Mouse (Mus musculus) liver, embryonic 14.5 days (tissue): Measurements from ENCODE around the gene Exosc9. TPM values are rescaled to one million over a fixed set of nuclear protein-coding genes. Genes with fewer than 3 reads are reported as not detected.

Experiments used
- ATAC-seq: fragments of 200-750 bp; cut with Nextera tagmentation; 2 replicates; pipeline ENCODE4 v1.8.0; 2017; ENCODE audit warnings: moderate number of reproducible peaks, mild to moderate bottlenecking, moderate library complexity; ENCODE audit not compliant: insufficient read depth
- DNase-seq, 3 experiments: peaks; one replicate each; pipeline ENCODE4 v3.0.0-alpha.2; 2012 to 2013; ENCODE audit warnings: low read depth in 3 of 3, low spot score in 3 of 3
- H3K27ac ChIP-seq: fragments of 300-500 bp; sonication (generic); 2 replicates; pipeline ENCODE4 v1.5.1; 2014; ENCODE audit warnings: moderate library complexity, mild to moderate bottlenecking, control low read depth, inconsistent platforms
- H3K27me3 ChIP-seq: fragments of 300-500 bp; sonication (generic); 2 replicates; pipeline ENCODE4 v1.6.1; 2014; ENCODE audit warnings: mild to moderate bottlenecking, low read length, moderate library complexity; ENCODE audit not compliant: control insufficient read depth, insufficient read depth
- H3K36me3 ChIP-seq: fragments of 300-500 bp; sonication (generic); replicated peaks from 2 replicates; pipeline ENCODE4 v1.6.1; 2014; ENCODE audit warnings: low read depth; ENCODE audit not compliant: control insufficient read depth, insufficient read depth
- H3K4me1 ChIP-seq, 2 experiments: fragments of 200-500 bp in 1 of 2; fragments of 300-500 bp in 1 of 2; sonication (generic) in 1 of 2; replicated peaks; 2 replicates each; pipeline ENCODE4 v1.6.1; 2012 to 2014; ENCODE audit warnings: antibody characterized with exemption in 1 of 2, inconsistent platforms in 1 of 2, low read length in 1 of 2; ENCODE audit not compliant: control insufficient read depth in 2 of 2, insufficient read depth in 2 of 2
- H3K4me2 ChIP-seq: fragments of 300-500 bp; sonication (generic); 2 replicates; pipeline ENCODE4 v1.6.1; 2014; ENCODE audit warnings: low read depth, mild to moderate bottlenecking, control low read depth, moderate library complexity
- H3K4me3 ChIP-seq, 2 experiments: fragments of 200-500 bp in 1 of 2; fragments of 300-500 bp in 1 of 2; sonication (generic) in 1 of 2; 2 replicates each; pipeline ENCODE4 v1.5.1; 2012 to 2014; ENCODE audit warnings: low read depth in 2 of 2, low read length in 2 of 2, mild to moderate bottlenecking in 2 of 2, control low read depth in 1 of 2, inconsistent platforms in 1 of 2, moderate library complexity in 1 of 2; ENCODE audit not compliant: insufficient read depth in 1 of 2
- H3K9ac ChIP-seq: fragments of 300-500 bp; sonication (generic); replicated peaks from 2 replicates; pipeline ENCODE4 v1.6.1; 2014; ENCODE audit warnings: mild to moderate bottlenecking, control low read depth, moderate library complexity
- H3K9me3 ChIP-seq: fragments of 300-500 bp; sonication (generic); 2 replicates; pipeline ENCODE4 v1.6.1; 2016; ENCODE audit warnings: low read length, mixed read lengths; ENCODE audit not compliant: control insufficient read depth
- CTCF ChIP-seq: IDR thresholded peaks from 2 replicates; pipeline ENCODE4 v1.5.1; 2016; ENCODE audit warnings: antibody characterized with exemption, low read depth, control low read depth
- EP300 ChIP-seq: IDR thresholded peaks from 2 replicates; pipeline ENCODE4 v1.6.1; 2016; ENCODE audit warnings: antibody characterized with exemption, low read depth
- WGBS: fragments of 180-500 bp; shearing (Covaris S2); extraction: QIAGEN DNeasy Blood & Tissue Kit; methylation state at CpG from one replicate; pipeline ENCODE4 v1.1.7; 2014; ENCODE audit not compliant: insufficient replicate concordance; 5-methylcytosine and 5-hydroxymethylcytosine counted together
- polyA plus RNA-seq, 2 experiments: library from polyadenylated mRNA; depleted of rRNA in 1 of 2; stranded (reverse) in 1 of 2; unstranded in 1 of 2; fragments of >200 nt; fragmentation: Nextera tagmentation in 1 of 2; extraction: Ambion mirVana in 1 of 2; gene quantifications; 2 replicates each; pipeline versions ENCODE4 v1.2.1 to v1.2.3; 2012 to 2014

Gene Exosc9
- polyA plus RNA-seq (2012; rRNA removed) (12.6 and 25.1 TPM in 2 replicates), polyA plus RNA-seq (2014; fragmentation: Nextera tagmentation; extraction: Ambion mirVana) (36.6 and 37.6 TPM in 2 replicates)

- under 1% methylated on average over 39 of the region's 39 CpGs for whole genome bisulfite sequencing
- no peaks in the 10 kb centered on the region for H3K9me3 ChIP-seq
- H3K9ac ChIP-seq, result peak within 1 kb of the TSS; percentile 86
- peak within 1 kb of the TSS; percentile 91 to 96 for H3K4me3 ChIP-seq
- H3K27me3 ChIP-seq, result no peaks in the 10 kb centered on the region
- peaks cover 4 to 8% of the 10 kb centered on the region in 2 experiments for H3K4me1 ChIP-seq
- peak; percentile 64 to 80 (median 65) for DNase-seq
- peak within 1 kb of the TSS; percentile 89 for H3K4me2 ChIP-seq
- TF ChIP-seq CTCF, result no peak
- TF ChIP-seq EP300, result no peak
- H3K36me3 ChIP-seq, result peaks cover 23% of the 10 kb centered on the region
- peak; percentile 94 for ATAC-seq
- H3K27ac ChIP-seq, result no peak within 1 kb of the TSS
Observed at GRCm38 (mm10) chr3:36552406-36553047, at the start of gene Exosc9. Exosc9 (plus strand) TSS chr3:36552606.

- Histone ChIP-seq H3K36me3 (no peaks in the 10 kb centered on the region), H3K4me1 (no peaks in the 10 kb centered on the region), H3K27ac (no peak overlapping the region), H3K4me2 (no peak overlapping the region), H3K9me3 (no peaks in the 10 kb centered on the region), H3K9ac (no peak overlapping the region), H3K27me3 (no peaks in the 10 kb centered on the region), H3K4me3 (no peak overlapping the region)
- no peak for DNase-seq
- no peak for ATAC-seq
- WGBS, result 64% methylated on average over 8 of the region's 8 CpGs
- TF ChIP-seq EP300 (no peak), CTCF (no peak)
Observed at GRCm38 (mm10) chr3:36505306-36505705, 47.1 kb upstream of the Exosc9 start.

GRCm38 (mm10) chr3:36505809-36506735, 46.3 kb upstream of the Exosc9 start:
- Histone ChIP-seq H3K36me3 (no peaks in the 10 kb centered on the region), H3K9ac (no peak overlapping the region), H3K4me3 (no peak overlapping the region), H3K4me2 (no peak overlapping the region), H3K9me3 (no peaks in the 10 kb centered on the region), H3K4me1 (no peaks in the 10 kb centered on the region), H3K27ac (no peak overlapping the region), H3K27me3 (no peaks in the 10 kb centered on the region)
- DNase-seq (no peak), ATAC-seq (no peak)
- no peak for TF ChIP-seq CTCF
- TF ChIP-seq EP300, result no peak
- WGBS, result 58% methylated on average over 10 of the region's 10 CpGs

GRCm38 (mm10) chr3:36511491-36511890, 40.9 kb upstream of the Exosc9 start:
- H3K36me3 ChIP-seq, result no peaks in the 10 kb centered on the region
- H3K27ac ChIP-seq, result no peak overlapping the region
- H3K9me3 ChIP-seq, result no peaks in the 10 kb centered on the region
- no peak overlapping the region for H3K4me3 ChIP-seq
- H3K4me2 ChIP-seq, result no peak overlapping the region
- no peaks in the 10 kb centered on the region for H3K27me3 ChIP-seq
- no peaks in the 10 kb centered on the region for H3K4me1 ChIP-seq
- ATAC-seq (no peak), DNase-seq (no peak)
- H3K9ac ChIP-seq, result no peak overlapping the region
- no peak for TF ChIP-seq CTCF
- no peak for TF ChIP-seq EP300
- 63% methylated on average over 6 of the region's 6 CpGs for WGBS

- Histone ChIP-seq H3K36me3 (no peaks in the 10 kb centered on the region), H3K27me3 (peaks cover 7% of the 10 kb centered on the region)
- no peak for DNase-seq
Observed at GRCm38 (mm10) chr3:36516196-36516595, 36.2 kb upstream of the Exosc9 start.

More at GRCm38 (mm10) chr3:36516196-36516595, 36.2 kb upstream of the Exosc9 start:
- no peak overlapping the region for H3K9ac ChIP-seq
- WGBS, result 65% methylated on average over 9 of the region's 9 CpGs
- H3K4me3 ChIP-seq, result no peak overlapping the region
- no peaks in the 10 kb centered on the region for H3K9me3 ChIP-seq
- no peak overlapping the region for H3K27ac ChIP-seq
- no peak for ATAC-seq
- H3K4me1 ChIP-seq, result no peaks in the 10 kb centered on the region
- TF ChIP-seq EP300, result no peak
- TF ChIP-seq CTCF, result no peak
- H3K4me2 ChIP-seq, result no peak overlapping the region
